Mouse (Mus musculus) kidney, adult 8-10 months (tissue): ENCODE measurements around the gene Pnldc1.
"Not testable (repeated sequence)": the region's sequence is repeated elsewhere in the genome, so short reads cannot be mapped to it uniquely, and the experiment has no call there.

Source experiments
- DNase-seq, 2 experiments: peaks; one replicate each; pipeline ENCODE4 v3.0.0; 2022

Gene Pnldc1

DNA sequence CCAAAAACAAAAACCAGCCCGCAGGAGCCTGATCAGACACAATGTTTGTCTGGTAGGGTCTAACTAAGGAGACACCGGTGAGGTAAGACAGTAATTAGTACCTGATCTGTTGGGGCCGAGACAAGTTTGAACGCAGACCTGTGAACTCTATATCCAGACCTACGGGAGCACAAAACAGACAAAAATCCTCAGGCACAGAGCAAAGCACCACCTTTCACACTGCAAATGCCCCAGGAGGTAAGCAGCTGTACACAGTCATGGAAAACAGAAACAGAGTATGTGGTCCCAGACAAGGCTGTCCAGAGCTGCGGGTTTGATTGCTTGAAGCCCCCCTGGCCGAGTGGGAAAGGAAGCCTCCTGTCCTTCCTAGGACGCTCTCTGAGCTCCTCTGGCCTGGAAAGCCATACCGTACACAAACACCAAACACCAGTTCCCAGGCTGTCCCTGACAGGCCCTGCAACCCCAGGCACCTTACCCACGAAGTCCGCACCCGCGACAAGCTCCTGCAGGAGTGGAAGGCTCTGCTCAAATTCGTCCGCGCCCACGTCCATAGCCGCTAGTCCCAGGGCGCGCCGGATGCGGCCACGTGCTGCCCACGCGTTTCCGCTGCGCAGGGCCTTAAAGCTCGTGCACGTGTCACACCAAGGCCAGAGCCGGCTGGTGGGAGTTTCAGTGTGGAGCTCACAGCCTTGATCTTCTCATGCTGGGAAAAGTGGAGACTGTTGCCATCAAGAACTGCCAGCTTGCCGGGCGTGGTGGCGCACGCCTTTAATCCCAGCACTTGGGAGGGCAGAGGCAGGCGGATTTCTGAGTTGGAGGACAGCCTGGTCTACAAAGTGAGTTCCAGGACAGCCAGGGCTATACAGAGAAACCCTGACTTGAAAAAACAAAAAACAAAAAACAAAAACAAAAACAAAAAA, at the start of gene Pnldc1:
TSS of gene Pnldc1 (minus strand) at position 870 of the 920 bp plus-strand sequence.
- DNase-seq, result no peak

DNA sequence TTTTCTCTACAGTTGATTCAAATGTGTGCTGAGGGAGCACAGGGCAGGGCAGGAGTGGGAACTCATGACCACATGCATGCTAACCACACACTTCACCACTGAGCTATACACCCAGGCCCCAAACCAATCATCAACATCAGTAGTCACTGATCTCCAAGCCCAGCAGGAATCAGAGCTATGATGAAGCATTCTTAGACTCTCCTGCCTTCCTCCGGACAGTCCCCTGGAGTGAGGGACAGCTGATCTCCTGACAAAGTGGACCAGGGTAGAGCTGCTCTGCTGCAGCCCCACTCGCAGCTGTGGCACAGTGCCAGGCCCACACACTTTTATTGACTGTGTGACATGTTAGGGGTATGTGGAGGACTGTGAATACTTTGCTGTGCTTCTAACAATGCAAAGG, 49.3 kb upstream of the Pnldc1 start:
- DNase-seq, result not testable (repeated sequence)

DNA sequence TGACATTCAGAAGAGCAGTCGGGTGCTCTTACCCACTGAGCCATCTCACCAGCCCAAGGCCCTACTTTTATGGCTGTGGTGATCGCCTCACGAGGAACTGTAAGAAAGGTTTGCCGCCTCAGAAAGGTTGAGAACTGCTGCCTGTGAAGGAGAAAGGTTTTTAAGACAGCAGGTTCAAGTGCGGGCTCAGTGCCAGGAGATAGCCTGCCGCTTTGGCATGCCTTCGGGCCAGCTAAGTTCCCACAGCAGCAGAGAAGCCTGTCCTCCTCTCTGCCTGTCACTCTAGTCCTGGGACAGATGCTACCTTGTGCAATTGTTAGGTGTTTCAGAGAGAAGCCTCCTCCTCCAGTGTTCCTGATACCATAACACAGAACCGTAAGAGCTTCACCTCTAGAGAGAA, 46.6 kb upstream of the Pnldc1 start:
- peak in 1 of 2 experiments; percentile 48 for DNase-seq

DNA sequence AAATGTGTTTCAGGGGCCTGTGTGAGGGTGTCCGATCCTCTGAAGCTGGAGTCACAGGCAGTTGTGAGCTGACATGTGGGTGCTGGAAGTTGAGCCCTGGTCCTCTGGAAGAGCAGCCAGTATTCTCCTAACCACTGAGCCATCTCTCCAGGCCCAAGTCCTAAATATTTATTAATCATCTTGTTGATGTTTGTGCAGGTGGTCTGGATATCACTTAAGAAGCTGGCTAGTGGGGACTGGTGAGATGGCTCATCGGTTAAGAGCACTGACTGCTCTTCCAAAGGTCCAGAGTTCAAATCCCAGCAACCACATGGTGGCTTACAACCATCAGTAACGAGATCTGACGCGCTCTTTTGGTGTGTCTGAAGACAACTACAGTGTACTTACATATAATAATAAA, 39.6 kb upstream of the Pnldc1 start:
- no peak for DNase-seq

DNA sequence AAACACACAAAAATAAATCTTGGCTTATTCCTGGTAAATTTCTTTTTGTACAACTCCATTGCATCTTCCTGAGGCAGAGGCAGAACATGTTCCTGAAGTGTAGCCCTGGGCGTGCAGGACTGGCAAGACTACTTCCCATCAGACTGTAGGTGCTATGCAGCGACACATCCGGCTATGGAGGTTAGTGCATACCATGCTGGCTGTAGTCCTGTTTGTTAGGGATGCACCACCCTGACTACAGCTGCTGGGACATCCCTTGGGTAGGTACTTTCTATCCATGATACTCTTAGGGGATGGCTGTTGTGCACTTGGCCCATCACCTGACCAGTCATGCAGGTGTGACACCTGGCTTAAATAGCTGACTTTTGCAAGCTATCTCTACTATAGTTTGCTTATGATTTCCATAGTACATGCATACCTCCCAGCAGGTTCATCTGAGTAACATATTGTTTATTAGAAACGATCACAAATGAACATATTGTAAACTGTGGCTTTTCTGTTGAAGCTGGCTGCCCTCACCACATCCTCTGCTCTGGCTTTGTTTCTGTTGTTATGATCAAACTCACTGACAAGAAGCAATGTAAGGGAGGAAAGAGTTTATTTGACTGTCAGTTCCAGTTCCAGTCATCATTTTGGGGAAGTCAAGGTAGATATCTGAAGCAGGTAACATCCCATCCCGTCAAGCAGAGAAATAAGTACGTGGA, 32.6 kb upstream of the Pnldc1 start:
- no peak for DNase-seq

DNA sequence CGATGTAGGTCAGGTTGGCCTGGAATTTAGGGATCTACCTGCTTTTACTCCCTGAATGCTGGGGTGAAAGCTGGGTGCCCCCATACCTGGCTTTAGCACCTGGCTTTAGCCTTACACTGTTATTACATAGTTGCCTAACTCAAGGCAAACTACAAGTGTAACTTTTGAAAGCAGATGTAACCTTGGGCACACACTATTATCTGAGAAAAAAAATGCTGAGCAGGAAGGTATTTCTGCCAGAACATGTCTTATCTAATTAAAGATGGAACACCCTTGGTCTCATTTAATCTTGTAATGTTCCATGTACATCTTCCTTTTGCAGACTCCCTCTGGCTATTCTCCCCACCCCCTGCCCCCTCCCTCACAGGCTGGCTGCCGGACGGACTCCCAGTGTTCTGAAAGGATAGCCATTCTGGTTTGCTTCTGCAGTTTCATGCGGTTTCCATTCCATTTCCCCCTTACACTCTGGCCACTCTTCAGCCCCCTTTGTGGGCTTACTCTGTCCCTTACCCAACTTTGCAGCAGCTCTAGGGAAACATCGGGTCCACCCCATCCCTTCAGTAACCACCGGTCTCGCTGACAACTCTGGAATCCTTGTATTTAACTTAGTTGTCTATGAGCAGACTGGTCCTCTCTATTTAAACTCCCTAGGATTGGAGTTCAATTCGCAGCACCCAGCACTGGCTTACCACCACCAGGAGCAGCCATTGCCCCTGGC, 31.7 kb upstream of the Pnldc1 start:
- no peak for DNase-seq

DNA sequence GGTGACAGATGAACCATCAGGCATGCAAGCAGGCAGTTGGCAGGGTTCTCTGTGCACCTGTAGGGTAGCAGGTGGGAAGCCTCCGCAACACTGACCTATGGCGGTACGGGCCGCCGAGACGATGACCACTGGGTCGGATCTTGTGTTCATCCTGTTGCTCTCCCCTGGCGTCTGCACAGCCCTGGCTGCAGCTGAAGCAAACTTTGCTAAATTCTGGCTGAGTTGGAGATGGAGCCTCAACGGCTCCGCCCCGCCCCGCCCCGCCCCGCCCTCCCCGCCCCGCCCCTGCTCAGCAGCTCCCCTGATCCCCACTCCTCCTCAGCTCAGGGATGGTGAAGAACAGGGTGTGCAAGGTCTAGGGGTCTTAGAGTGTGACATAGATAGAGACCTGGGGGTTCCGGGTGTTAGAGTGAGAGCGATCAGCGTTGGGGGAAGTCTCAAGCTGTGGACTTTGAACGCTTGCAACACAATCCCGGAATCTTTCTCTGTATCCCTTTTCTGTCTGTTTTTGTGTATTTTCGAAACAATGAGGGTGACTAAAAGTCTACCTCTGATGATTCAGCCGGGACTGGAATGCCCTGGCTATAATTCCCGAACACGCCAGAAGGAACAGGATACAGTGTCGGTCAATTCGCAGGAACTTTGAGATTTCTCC, 30.2 kb upstream of the Pnldc1 start, which contains the start of gene Acat3:
TSS of gene Acat3 (minus strand) at position 450 of the 655 bp plus-strand sequence.
- peak; percentile 26 to 40 for DNase-seq

DNA sequence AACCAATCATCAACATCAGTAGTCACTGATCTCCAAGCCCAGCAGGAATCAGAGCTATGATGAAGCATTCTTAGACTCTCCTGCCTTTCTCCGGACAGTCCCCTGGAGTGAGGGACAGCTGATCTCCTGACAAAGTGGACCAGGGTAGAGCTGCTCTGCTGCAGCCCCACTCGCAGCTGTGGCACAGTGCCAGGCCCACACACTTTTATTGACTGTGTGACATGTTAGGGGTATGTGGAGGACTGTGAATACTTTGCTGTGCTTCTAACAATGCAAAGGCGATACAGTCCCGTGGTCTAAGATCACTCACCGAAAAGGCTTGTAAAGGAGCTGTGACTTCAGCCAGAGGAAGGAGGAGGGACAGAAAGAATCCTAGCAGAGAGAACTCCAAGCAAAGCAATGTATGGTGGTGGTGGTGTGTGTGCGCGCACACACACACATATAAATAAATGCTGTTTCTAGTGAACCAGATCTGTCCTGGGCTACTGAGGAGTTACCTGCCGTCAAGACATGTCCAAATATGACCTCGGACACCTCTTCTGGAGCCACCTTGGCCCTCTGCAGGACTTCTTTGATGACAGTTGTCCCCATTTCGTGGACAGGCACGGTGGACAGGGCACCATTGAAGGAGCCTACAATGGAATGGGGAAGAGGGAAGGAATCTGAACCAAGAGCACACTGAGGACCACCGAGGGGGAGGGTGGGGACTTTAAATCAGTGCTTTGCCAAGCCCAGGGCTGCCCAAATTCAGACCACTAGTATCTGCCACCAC, 29.5 kb upstream of the Pnldc1 start:
- DNase-seq, result not testable (repeated sequence)

DNA sequence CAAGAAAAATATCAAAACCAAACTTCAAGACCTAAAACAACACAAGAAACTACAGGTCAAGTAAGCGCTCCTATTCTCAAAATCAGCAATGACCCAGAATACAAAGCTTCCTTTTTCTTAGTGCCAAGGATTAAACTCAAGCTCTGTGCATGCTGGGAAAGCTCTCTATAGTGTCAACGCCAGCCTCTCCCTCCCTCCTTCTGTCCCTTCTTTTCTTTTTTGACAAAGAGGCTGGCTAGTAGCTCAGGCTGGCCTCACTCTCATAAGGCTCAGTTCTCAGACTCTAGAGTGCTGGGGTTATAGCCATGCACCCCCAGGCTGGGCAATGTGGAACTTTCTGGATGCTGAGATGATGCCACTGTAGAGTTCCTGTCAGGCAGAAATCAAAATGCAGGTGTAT, 28.0 kb upstream of the Pnldc1 start:
- DNase-seq, result no peak

DNA sequence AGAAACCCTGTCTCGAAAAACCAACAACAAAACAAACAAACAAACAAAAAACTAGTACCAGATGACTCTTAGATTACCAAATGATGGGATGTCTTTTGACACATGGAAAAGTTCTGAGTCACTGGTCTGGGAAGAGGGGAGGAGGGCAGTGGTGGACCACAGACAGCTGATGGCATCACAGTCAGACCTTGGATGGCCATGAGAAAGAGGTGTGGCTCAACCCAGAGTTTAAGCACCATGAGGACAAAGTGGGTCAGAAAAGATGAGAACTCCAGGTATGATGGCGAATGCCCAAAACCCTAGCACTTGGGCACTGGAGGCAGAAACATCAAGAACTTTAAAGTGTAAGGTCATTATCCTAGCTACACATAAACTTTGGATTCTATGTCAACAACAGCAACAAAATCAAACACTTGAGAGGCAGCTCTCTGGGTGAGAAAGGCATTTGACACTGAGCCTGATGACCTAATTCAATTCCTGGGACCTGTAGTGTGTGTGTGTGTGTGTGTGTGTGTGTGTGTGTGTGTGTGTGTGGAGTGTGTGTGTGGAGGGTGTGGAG, 27.5 kb upstream of the Pnldc1 start:
- no peak for DNase-seq

DNA sequence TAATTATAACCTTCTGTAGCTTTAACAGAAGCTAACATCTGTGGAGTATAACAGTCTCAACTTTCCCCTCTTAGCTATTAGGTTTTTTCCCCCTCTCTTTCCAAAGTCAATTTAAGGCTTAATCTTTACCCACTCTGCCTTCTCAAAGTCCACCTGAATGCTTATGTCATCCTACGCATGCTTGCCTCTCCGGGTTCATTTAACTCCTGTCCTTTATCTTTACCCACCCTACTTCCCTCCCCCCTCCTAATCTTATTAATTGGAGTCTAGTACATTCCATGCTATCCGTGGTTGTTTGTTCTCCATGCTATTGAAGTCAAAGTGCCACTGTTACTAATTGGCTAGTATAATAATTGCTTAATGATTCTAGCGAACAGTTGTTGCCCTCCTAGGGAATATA, 25.7 kb upstream of the Pnldc1 start:
- DNase-seq, result peak; percentile 32 to 77

DNA sequence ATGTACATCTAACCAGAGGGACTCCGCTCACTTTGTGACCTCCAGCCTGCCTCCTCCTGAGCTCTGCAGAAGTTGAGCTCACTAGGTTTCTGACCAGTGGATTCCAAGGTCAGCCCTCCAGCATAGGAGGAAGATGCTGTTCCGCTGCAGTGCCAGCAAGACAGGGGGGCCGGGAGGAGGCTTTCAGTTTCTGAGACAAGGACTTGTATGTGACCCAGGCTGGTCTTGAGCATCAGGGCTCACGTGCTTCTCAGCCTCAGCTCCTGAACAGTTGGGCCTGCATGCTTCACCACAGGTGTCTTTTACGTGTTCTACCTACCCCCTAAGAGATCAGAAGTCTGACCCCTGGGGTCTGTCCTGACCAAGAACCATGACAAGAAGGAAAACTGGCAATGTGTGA, 21.5 kb upstream of the Pnldc1 start:
- not testable (repeated sequence) for DNase-seq

DNA sequence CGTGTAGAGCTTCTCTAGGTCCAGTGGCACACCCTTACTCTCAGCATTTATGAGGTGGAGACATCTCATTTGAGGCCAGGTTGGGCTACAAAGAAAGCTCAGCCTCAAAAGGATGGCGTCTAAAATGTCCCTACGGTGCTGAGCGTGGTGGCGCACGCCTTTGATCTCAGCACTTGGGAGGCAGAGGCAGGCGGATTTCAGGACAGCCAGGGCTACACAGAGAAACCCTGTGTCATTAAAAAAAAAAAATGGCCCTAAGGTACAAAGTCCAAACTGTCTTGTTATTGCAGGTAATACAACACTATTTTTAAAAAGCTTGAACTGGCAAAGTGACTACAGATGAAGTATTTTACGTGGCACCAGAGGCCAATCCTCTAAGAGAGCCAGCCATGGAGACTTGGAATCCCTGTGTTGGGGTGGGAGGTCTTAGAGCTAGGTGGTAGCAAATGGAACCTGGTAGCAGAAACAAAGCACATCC, 15.7 kb upstream of the Pnldc1 start:
- no peak for DNase-seq

DNA sequence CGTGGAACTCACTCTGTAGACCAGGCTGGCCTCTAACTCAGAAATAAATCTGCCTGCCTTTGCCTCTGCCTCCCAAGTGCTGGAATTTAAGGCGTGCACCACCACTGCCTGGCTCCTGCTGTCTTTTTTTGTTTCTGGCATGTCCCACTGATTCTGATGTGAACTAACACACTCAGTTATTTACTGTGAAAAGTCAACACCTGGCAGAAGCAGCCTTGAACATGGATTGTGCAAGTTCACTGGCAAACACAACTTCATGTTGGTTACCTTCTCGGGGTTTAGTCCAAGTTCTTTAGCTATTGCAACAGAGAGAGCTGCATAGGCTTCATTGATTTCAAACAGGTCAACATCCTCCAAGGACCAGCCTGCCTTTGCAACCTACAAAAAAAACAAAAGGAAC, 15.0 kb upstream of the Pnldc1 start:
- DNase-seq, result no peak

DNA sequence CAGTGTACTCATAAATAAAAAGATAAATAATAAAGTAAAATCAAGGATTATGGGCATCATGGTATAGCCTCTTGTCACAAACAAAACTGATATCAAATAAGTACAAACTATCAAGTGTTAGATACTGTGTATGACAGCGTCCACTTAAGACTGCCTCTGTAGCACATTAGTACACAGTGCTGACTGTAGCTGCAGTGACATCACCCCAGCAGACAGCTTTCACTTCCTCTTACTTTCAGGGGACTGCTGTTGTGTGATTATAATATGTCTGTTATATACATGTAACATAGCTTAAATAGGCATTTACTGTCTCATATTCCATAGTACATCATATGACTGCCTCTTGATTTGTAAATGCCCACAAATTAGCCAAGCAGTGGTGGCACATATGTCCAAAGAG, 11.0 kb upstream of the Pnldc1 start:
- no peak for DNase-seq

DNA sequence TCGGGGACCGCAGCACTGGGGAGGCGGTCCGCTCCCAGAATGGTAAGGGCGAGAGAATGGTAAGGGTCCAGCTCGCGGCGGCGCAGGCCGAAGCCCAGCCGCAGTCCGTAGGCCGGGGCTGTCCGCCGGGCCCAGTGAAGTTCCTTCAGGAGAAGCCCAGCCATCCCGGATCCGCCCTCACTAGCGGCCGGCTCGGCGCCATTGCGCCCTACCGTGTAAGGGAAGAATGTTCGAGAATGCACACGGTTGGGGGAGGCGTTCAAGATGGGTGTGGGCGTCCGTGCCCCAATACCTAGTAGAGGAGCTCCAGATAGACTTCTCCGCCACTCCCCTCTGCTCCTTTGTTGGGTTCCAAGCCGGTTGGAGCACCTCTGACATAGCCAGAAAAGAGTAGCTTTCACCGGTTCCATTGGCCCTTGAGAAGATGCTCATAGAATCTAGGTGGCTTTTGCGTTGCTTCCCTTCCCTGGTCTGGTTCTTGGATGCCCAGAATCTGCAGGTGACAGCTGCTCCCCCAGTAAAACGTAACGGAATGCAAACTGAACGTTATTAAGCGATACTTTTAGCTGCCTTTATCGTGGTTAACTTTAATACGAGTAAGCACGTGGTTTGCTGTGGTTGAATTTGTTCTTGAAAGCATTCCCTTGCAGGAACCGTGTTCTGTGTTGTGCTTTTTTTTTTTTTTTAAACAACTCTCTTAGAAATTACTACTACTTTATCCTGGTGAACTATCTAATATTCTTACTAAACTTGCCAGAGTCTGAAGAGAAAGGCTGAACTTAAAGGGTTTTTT, 6.8 kb upstream of the Pnldc1 start:
- no peak for DNase-seq

DNA sequence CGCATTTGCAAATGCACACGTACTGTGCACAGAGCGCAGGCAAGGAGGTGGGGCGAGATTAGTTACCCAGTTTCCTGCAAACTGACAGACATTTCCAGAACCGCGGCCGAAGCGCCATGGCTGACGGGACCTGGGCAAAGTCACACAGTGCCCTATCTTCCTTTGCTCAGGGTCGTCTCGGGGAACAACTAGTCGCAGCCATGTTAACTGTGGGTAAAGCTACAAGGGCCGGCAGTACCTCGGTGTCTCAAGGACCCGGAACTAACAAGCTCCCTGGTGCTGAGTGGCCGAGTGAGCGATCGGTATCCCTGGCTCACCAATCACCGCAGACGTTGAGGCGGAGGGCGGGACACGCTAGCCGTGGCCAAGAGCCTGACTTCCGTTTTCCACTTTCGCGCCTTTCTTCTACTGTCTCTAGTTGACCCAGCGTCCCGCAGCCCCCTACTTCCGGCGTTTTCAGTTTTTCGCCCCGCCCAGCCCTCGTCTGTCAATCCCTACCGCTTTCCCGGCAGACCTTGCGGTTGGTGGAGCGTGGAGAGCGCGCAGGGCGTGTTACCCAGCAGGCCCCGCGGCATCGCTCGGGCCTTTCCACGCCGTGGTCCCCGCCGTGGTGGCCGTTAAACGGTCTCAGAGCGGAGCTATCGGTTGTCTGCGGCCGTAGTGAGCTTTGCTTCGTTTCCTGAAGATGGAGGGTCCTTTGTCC, 6.0 kb upstream of the Pnldc1 start, which contains the start of gene Mrpl18:
TSS of gene Mrpl18 (minus strand) at position 465 of the 703 bp plus-strand sequence.
- DNase-seq, result peak; percentile 99 to 100

DNA sequence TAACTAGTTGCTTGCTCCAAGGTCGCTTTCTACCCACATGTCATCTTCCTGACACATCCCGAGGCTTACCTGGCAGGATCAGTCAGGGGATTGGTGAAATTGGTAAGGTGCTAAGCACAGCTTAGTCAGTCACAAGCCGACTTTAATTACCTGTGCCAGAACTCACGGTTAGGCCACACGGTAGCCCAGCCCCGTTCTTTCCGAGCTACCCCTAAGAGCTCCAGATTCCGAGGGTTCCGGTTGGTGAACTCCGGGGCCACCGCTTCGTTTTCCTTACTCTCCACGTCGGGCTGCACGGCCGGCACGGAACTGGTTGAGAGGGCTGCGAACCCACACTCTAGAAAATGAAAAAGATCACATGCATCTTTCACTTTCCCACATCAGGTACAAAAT, 5.5 kb upstream of the Pnldc1 start, which contains the start of gene Tcp1:
TSS of gene Tcp1 (plus strand) at position 214 of the 393 bp plus-strand sequence.
- DNase-seq, result peak in 1 of 2 experiments; percentile 28

DNA sequence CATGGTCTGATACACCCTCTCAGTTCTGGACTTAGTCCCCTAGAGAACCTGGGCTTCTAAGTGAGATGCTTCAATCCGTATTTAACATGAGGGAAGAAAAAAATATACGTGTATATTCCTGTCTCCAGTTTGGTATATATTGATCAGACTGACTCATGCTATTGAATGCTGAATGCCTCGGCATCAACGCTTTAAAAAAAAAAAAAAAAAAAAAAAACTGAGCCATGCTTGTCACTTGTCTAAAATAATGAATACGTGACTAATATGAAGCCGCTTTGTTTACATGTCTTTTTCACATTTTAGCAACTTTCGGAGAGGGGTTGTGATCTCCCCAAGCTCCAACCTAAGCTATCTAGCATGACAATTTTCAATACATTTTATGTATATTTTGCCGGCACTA, 361 bp upstream of the Pnldc1 start:
- no peak for DNase-seq

DNA sequence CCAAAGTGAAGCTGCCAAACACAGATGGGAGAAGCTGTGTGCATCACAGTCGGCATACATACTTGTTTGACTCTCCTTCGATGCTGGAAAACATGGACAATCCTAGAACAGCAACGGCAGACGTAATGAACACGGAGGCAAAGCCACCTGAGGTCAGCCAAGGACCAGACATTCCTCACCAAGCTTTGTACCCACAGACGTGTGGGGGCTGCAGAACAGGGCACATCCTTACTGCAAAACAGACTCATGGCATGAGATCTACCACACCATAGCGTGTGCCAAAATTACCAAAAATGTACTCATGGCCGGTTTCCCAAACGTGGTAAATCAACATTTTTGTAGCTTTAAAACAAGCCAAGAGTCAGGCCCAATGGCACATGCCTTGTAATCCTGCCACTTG, 3.6 kb downstream of the Pnldc1 start:
- no peak for DNase-seq
